Mouse (Mus musculus) kidney, postnatal 25 days (tissue): ENCODE data around the gene Ghdc.

Experiments
- DNase-seq, 2 experiments: peaks; one replicate each; pipeline ENCODE4 v3.0.0; 2021; ENCODE audit warnings: mixed read lengths in 2 of 2

The Ghdc gene

GRCm38 (mm10) chr11:100770646-100771408 lies at the start of gene Ghdc:
Gene Ghdc, minus strand, starts transcription at chr11:100770957.
- peak; percentile 94 to 96 for DNase-seq

GRCm38 (mm10) chr11:100820047-100820446 lies 49.3 kb upstream of the Ghdc start:
- no peak for DNase-seq

- no peak for DNase-seq
Observed at GRCm38 (mm10) chr11:100819626-100820025, 48.9 kb upstream of the Ghdc start.

- DNase-seq, result no peak
Observed at GRCm38 (mm10) chr11:100819048-100819447, 48.3 kb upstream of the Ghdc start.

GRCm38 (mm10) chr11:100818359-100819012 lies 47.7 kb upstream of the Ghdc start:
- DNase-seq, result no peak

GRCm38 (mm10) chr11:100817311-100817710 lies 46.6 kb upstream of the Ghdc start:
- DNase-seq, result no peak

- peak; percentile 56 to 72 for DNase-seq
Observed at GRCm38 (mm10) chr11:100816801-100817200, 46.0 kb upstream of the Ghdc start.

- no peak for DNase-seq
Observed at GRCm38 (mm10) chr11:100816342-100816741, 45.6 kb upstream of the Ghdc start.

- peak; percentile 85 to 92 for DNase-seq
Observed at GRCm38 (mm10) chr11:100814498-100814897, 43.7 kb upstream of the Ghdc start.

- DNase-seq, result no peak
Observed at GRCm38 (mm10) chr11:100811132-100811531, 40.4 kb upstream of the Ghdc start.

- DNase-seq, result peak; percentile 49 to 84
Observed at GRCm38 (mm10) chr11:100810516-100810915, 39.8 kb upstream of the Ghdc start.

- no peak for DNase-seq
Observed at GRCm38 (mm10) chr11:100806380-100807305, 35.9 kb upstream of the Ghdc start.

GRCm38 (mm10) chr11:100805535-100805934 lies 34.8 kb upstream of the Ghdc start:
- DNase-seq, result no peak

GRCm38 (mm10) chr11:100804409-100804808 lies 33.7 kb upstream of the Ghdc start:
- no peak for DNase-seq

- no peak for DNase-seq
Observed at GRCm38 (mm10) chr11:100799426-100799825, 28.7 kb upstream of the Ghdc start.

GRCm38 (mm10) chr11:100796585-100796984 lies 25.8 kb upstream of the Ghdc start:
- DNase-seq, result no peak

GRCm38 (mm10) chr11:100795386-100795785 lies 24.6 kb upstream of the Ghdc start:
- DNase-seq, result no peak

GRCm38 (mm10) chr11:100791457-100792049 lies 20.8 kb upstream of the Ghdc start:
- peak; percentile 53 to 85 for DNase-seq

- DNase-seq, result peak; percentile 84 to 94
Observed at GRCm38 (mm10) chr11:100790644-100791043, 19.9 kb upstream of the Ghdc start.

- no peak for DNase-seq
Observed at GRCm38 (mm10) chr11:100789702-100790101, 18.9 kb upstream of the Ghdc start.

- DNase-seq, result no peak
Observed at GRCm38 (mm10) chr11:100785774-100786173, 15.0 kb upstream of the Ghdc start.

GRCm38 (mm10) chr11:100784286-100784685 lies 13.5 kb upstream of the Ghdc start:
- no peak for DNase-seq

GRCm38 (mm10) chr11:100782568-100782967 lies 11.8 kb upstream of the Ghdc start:
- DNase-seq, result peak; percentile 89 to 93
